Comparison of ENCODE assay signal across 9 mouse cellular contexts in genomic region chr2:79087600-79088205, GRCm38 (mm10).
DNase-seq lines count a peak whose midpoint lies in the region; ATAC-seq and TF ChIP-seq lines count a peak whose summit lies in the region.
"Had no signal": no experiment of that assay in that cellular context is flagged by ENCODE, and none has a peak within 500 bp of the region (broad histone marks: within the 10 kb centered on the region; RNA-seq: fewer than 3 reads in every experiment).

No protein-coding gene starts in this region.

- no peak overlapping the region for H3K27ac ChIP-seq in lung, postnatal 0 days (ENCODE audit: low read length)
- H3K27ac ChIP-seq in kidney, embryonic 14.5 days (ENCODE audit: low read depth, low read length), result peak overlapping the region; percentile 39; the same call in 1 of the 2 replicates
- peak overlapping the region; percentile 10; the same call in 1 of the 2 replicates for H3K27ac ChIP-seq in stomach, embryonic 14.5 days (ENCODE audit: low read length)
- H3K27ac ChIP-seq: neural tube, embryonic 13.5 days had no signal

- H3K4me1 ChIP-seq in lung, postnatal 0 days (ENCODE audit: insufficient read depth, low read depth, low read length), result no peaks in the 10 kb centered on the region
- 0 out of 2 replicates have a peak, but pooled peaks cover 4% of the 10 kb centered on the region for H3K4me1 ChIP-seq in kidney, embryonic 14.5 days (ENCODE audit: control insufficient read depth, insufficient read depth, low read length)
- peaks cover 8% of the 10 kb centered on the region; the same call in 1 of the 2 replicates for H3K4me1 ChIP-seq in stomach, embryonic 14.5 days (ENCODE audit: control insufficient read depth, insufficient read depth, low read length)
- H3K4me1 ChIP-seq: neural tube, embryonic 13.5 days had no signal

- H3K9ac ChIP-seq in lung, postnatal 0 days (replicated peaks; ENCODE audit: low read depth), result no peak overlapping the region; the same call in 1 of the 2 replicates
- H3K9ac ChIP-seq in kidney, embryonic 14.5 days (ENCODE audit: low read depth, low read length), result no peak overlapping the region
- no peak overlapping the region for H3K9ac ChIP-seq in stomach, embryonic 14.5 days (replicated peaks; ENCODE audit: low read depth, low read length)
- H3K9ac ChIP-seq: neural tube, embryonic 13.5 days had no signal

- intact Hi-C loops in left cerebral cortex, postnatal 10 days (cut with DNase I), result no loop called here

- WGBS in lung, postnatal 0 days, result 63% methylated on average over 9 of the region's 9 CpGs
- WGBS in kidney, embryonic 14.5 days, result 21% methylated on average over 9 of the region's 9 CpGs
- 38% methylated on average over 9 of the region's 9 CpGs for WGBS in stomach, embryonic 14.5 days

- H3K36me3 ChIP-seq in lung, postnatal 0 days (ENCODE audit: insufficient read depth, low read length), result no peaks in the 10 kb centered on the region
- no peaks in the 10 kb centered on the region for H3K36me3 ChIP-seq in kidney, embryonic 14.5 days (ENCODE audit: control insufficient read depth, insufficient read depth, low read length)
- H3K36me3 ChIP-seq in stomach, embryonic 14.5 days (ENCODE audit: control insufficient read depth, insufficient read depth, low read length), result no peaks in the 10 kb centered on the region
- H3K36me3 ChIP-seq: neural tube, embryonic 13.5 days had no signal

- no peak for TF ChIP-seq CTCF in lung, postnatal 0 days (IDR thresholded peaks at IDR 0.05)

- no peaks in the 10 kb centered on the region for H3K27me3 ChIP-seq in lung, postnatal 0 days (replicated peaks; ENCODE audit: insufficient read depth, low read length)
- no peaks in the 10 kb centered on the region for H3K27me3 ChIP-seq in kidney, embryonic 14.5 days (ENCODE audit: control insufficient read depth, insufficient read depth, low read length)
- no peaks in the 10 kb centered on the region for H3K27me3 ChIP-seq in stomach, embryonic 14.5 days (ENCODE audit: control insufficient read depth, insufficient read depth, low read length)
- H3K27me3 ChIP-seq: neural tube, embryonic 13.5 days had no signal

- TF ChIP-seq EP300 in lung, postnatal 0 days (IDR thresholded peaks at IDR 0.05), result no peak

- H3K4me3 ChIP-seq in lung, postnatal 0 days (ENCODE audit: low read depth, low read length), result peak overlapping the region; percentile 29
- H3K4me3 ChIP-seq in kidney, embryonic 14.5 days (ENCODE audit: low read length), result no peak overlapping the region
- no peak overlapping the region for H3K4me3 ChIP-seq in stomach, embryonic 14.5 days (ENCODE audit: low read depth, low read length)
- H3K4me3 ChIP-seq: neural tube, embryonic 13.5 days had no signal

- no peak for ATAC-seq in lung, postnatal 0 days
- peak; percentile 87 for ATAC-seq in kidney, embryonic 14.5 days (ENCODE audit: low FRiP score, low TSS enrichment)
- no peak for ATAC-seq in stomach, embryonic 14.5 days (ENCODE audit: insufficient number of reproducible peaks, insufficient read depth, low FRiP score, low read depth)

- DNase-seq in lung, postnatal 0 days (ENCODE audit: low spot score), result no peak
- DNase-seq in lung, adult 18-20 months, result no peak
- DNase-seq in embryo, embryonic 11.5 days (ENCODE audit: low read depth, low spot score), result peak; percentile 29
- no peak for DNase-seq in left cerebral cortex, postnatal 10 days (ENCODE audit: extremely low spot score in 1 of 2, low spot score in 2 of 2)
- no peak for DNase-seq in right cerebral cortex, postnatal 14 days
- DNase-seq in urinary bladder, postnatal 25 days (ENCODE audit: low spot score), result no peak

- H3K9me3 ChIP-seq in lung, postnatal 0 days (ENCODE audit: low read length), result no peaks in the 10 kb centered on the region
- no peaks in the 10 kb centered on the region for H3K9me3 ChIP-seq in kidney, embryonic 14.5 days (ENCODE audit: control insufficient read depth, low read length)
- H3K9me3 ChIP-seq in stomach, embryonic 14.5 days (ENCODE audit: control insufficient read depth, low read depth, low read length), result no peaks in the 10 kb centered on the region
- H3K9me3 ChIP-seq: neural tube, embryonic 13.5 days had no signal

- H3K4me2 ChIP-seq in lung, postnatal 0 days (replicated peaks; ENCODE audit: low read depth, low read length), result peak overlapping the region; percentile 33
- H3K4me2 ChIP-seq in kidney, embryonic 14.5 days (replicated peaks; ENCODE audit: low read depth, low read length), result no peak overlapping the region
- H3K4me2 ChIP-seq in stomach, embryonic 14.5 days (replicated peaks; ENCODE audit: low read depth, low read length), result peak overlapping the region; percentile 14; the same call in 1 of the 2 replicates
- H3K4me2 ChIP-seq: neural tube, embryonic 13.5 days had no signal
